Mouse (Mus musculus): ENCODE results near the gene Gm3512.
"Not testable (repeated sequence)": the region's sequence is repeated elsewhere in the genome, so short reads cannot be mapped to it uniquely, and the experiment has no call there.

Gene Gm3512

DNA sequence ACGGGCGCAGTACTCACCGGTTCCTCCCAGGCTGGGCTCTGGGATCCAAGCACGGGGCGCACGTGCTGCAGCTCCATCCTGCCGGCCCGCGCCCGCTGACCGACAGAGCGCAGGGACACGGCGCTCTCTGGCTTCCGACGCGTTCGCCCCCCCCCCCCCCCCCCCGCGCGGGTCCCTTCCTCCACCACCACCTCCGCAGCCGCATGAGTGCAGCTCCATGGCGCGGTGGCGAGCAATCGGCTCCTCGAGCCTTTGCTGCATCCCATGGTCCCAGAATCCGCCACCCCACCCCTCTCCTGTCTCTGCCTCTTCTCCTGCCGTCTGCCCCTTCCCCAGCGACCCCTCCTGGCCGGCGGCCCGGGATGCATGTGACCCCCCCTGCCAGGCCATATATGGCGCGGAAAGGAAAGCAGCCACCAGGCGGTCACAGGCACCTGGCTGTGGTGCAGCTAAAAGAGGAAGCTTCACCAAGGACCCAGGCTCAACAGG lies at the start of gene Gm3512:
TSS of gene Gm3512 (minus strand) at position 51 of the 489 bp plus-strand sequence.
- POLR2A ChIA-PET, CTCF ChIA-PET: not testable (repeated sequence)

DNA sequence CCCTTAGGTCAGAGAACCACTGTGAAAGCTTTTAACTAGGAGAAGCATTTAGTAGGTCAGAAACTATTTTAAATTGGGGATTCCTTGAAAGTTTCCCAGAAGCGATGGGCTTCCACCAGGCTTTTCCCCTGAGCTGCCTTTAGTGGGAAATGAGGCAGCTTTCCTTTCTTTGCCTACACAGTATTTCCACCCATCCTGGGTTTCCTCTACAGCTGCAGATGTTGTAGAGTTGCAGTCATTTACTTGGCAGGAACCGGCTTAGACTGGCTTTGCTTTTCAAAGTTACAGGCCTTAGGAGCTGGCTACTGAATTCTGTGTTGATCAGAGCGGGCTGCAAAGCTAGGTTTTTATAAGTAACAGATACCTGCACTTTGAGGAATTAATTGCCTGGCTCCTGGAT lies 25.7 kb upstream of the Gm3512 start:
- CTCF ChIA-PET, POLR2A ChIA-PET: not testable (repeated sequence)

DNA sequence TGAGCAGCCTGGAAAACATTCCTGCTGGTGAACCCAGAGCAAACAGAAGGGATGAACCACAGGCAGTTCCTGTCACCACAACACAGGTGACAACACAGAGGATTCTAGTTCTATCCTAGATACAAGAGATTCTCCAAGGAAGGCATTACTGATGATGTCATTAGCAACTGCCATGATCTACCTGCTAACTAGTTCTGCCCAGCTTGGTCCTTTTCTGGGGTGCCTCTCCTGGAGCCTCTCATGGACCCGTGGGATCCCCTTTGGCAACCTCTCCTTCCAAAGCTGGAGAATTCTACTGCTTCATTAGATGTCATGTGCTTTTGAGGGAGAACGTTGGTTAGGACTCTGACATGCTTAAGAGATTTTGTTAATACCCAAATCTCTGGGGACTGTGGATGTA lies 20.1 kb upstream of the Gm3512 start, which contains the start of gene Gm16434:
TSS of gene Gm16434 (minus strand) at position 101 of the 400 bp plus-strand sequence.
- POLR2A ChIA-PET, CTCF ChIA-PET: not testable (repeated sequence)

DNA sequence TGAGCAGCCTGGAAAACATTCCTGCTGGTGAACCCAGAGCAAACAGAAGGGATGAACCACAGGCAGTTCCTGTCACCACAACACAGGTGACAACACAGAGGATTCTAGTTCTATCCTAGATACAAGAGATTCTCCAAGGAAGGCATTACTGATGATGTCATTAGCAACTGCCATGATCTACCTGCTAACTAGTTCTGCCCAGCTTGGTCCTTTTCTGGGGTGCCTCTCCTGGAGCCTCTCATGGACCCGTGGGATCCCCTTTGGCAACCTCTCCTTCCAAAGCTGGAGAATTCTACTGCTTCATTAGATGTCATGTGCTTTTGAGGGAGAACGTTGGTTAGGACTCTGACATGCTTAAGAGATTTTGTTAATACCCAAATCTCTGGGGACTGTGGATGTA lies 49.0 kb downstream of the Gm3512 start, which contains the start of gene Gm6676:
TSS of gene Gm6676 (minus strand) at position 101 of the 400 bp plus-strand sequence.
- POLR2A ChIA-PET, CTCF ChIA-PET: not testable (repeated sequence)

GRCm38 (mm10) chr14:7105124-7105802 lies 69.1 kb downstream of the Gm3512 start:
- CTCF ChIA-PET, POLR2A ChIA-PET: not testable (repeated sequence)
